Mouse (Mus musculus) urinary bladder, postnatal 25 days (tissue): ENCODE measurements around the gene Il25.

Experiments
- DNase-seq: peaks from one replicate; pipeline ENCODE4 v3.0.0; 2022; ENCODE audit warnings: low spot score

The Il25 gene

DNA sequence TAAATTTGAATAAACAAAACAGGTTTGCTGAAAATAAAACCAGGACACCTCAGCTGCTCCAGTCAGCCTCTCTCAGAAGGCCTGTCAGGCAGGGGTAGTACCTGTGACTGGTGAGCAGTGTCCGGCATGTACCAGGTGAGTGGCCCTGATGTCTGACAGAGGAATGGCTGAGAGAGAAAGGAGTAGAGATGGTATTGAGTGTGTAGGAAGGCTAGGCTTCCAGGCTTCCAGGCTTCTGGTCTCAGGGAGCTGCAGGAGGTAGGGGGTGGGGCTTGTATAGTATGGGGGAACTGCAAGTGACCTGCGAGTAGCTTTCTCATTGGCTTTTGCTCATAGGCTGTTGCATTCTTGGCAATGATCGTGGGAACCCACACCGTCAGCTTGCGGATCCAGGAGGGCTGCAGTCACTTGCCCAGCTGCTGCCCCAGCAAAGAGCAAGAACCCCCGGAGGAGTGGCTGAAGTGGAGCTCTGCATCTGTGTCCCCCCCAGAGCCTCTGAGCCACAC, at the start of gene Il25:
Gene Il25, plus strand, starts transcription at position 51 of the 506 bp plus-strand sequence.
- no peak for DNase-seq

DNA sequence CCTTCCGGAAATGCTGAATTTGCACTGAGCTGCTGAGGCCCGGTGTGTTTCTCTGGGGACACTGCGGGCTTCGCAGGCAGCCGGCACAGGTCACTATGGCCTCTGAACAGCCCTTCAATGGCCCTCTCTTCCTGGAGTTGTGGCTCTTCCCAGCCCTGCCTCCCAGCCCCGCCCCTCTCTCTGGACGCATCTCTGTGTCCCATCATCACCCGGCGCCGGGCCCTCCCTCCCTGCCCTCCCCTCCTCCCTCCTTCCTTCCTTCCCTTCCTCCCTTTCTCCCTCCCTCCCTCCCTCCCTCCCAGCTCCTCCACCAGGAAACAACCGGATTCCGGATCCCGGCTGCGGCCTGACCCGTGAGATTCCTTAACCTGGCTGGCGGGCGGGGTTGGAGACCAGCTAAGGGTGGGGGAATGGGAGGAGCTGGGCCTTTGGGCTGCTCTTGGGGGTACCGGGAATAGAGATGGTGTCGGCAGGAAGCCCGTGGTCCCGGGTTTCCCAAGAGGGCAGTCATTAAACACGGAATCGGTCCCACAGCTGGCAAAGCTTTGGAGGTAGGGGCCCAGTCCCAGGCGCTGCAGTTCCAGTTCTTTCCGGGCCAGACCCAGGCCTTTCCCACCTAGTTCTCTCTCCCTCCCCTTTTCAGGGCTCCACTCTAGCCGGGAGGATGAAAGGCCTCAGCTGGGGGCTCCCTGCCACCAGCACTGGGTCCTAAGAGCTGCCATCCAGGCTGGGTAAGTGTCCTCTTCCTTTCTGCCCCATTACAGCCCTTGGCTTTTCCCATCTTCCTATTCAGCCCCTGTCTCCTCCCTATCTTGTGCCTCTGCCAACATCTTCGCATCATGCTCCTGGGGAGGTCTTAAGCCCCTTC, 49.1 kb upstream of the Il25 start, which contains the start of the genes Bcl2l2 and Gm20521:
Gene Bcl2l2, plus strand, starts transcription at position 224 of the 868 bp plus-strand sequence.
Gene Gm20521, plus strand, starts transcription at position 288 of the 868 bp plus-strand sequence.
- peak; percentile 73 for DNase-seq

DNA sequence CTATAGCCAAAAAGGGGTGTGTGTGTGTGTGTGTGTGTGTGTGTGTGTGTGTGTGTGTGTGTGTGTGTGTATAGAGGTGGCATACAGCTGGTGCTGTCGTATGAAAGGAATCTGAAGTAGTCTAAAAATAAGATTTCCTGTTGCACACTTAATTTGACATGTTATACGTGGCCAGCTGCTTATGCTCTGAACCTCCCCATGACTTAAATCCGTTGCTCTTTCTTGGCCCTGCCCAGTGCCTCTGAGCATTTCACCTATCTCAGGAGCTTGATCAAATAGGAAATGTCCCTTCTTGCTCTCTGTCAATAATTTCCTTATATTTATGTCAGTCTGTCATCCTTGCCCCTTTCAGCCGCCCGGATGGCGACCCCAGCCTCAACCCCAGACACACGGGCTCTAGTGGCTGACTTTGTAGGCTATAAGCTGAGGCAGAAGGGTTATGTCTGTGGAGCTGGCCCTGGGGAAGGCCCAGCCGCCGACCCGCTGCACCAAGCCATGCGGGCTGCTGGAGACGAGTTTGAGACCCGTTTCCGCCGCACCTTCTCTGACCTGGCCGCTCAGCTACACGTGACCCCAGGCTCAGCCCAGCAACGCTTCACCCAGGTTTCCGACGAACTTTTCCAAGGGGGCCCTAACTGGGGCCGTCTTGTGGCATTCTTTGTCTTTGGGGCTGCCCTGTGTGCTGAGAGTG, 48.3 kb upstream of the Il25 start:
- no peak for DNase-seq

DNA sequence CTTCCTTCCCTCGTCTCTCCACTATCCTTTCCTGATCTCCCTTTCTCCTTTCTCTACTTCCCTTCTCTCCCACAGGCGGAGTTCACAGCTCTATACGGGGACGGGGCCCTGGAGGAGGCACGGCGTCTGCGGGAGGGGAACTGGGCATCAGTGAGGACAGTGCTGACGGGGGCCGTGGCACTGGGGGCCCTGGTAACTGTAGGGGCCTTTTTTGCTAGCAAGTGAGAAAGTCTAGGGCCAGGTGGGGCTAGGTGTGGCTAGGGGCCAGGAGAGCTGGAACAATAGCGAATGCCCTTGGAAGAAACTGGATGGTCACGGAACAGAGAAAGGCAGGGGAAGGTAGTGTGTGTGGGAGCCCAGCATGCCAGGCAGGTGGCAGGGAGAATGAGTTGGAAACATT, 47.2 kb upstream of the Il25 start:
- DNase-seq, result no peak

DNA sequence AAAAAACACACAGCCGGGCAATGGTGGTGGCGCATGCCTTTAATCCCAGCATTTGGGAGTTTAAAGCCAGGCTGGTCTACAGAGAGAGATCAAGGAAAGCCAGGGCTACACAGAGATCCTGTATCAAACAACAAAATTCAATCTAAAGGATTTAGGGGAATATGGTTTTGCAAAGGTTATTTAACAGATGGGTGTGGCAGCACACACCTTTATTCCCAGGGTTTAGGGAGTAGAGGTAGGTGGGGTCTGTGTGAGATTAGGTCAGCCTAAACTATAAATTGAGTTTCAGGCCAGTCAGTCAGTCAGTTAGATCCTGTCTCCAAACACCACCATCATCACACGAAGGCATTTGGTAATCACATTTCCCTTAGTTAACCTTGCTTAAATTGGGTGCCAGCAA, 40.3 kb upstream of the Il25 start, which contains the start of gene Pabpn1:
Gene Pabpn1, plus strand, starts transcription at position 301 of the 400 bp plus-strand sequence.
- DNase-seq, result no peak

DNA sequence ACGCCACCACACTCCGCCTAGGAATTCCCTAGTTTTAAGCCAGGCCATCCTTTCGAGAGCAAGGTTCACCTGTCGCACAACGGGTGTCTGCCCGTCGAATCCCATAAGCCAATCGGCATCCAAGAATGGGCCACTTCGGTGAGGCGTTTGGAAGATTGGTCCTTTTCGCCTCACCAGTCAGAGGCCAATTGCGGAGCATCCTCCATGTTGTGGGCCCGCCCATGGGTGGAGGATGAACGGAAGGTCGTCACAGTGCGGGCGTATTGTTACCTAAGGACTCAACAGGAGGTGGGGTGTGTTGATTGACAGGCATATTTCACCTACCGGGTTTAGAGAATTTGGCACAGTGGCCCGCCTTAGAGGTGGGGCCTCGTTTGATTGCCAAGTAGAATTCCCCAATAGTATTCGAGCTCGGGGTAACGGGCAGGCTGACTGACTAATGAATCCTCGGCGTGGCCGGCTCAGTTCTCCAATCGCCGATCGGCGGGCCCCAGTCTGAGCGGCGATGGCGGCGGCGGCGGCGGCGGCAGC, 38.8 kb upstream of the Il25 start:
- DNase-seq, result peak; percentile 91

DNA sequence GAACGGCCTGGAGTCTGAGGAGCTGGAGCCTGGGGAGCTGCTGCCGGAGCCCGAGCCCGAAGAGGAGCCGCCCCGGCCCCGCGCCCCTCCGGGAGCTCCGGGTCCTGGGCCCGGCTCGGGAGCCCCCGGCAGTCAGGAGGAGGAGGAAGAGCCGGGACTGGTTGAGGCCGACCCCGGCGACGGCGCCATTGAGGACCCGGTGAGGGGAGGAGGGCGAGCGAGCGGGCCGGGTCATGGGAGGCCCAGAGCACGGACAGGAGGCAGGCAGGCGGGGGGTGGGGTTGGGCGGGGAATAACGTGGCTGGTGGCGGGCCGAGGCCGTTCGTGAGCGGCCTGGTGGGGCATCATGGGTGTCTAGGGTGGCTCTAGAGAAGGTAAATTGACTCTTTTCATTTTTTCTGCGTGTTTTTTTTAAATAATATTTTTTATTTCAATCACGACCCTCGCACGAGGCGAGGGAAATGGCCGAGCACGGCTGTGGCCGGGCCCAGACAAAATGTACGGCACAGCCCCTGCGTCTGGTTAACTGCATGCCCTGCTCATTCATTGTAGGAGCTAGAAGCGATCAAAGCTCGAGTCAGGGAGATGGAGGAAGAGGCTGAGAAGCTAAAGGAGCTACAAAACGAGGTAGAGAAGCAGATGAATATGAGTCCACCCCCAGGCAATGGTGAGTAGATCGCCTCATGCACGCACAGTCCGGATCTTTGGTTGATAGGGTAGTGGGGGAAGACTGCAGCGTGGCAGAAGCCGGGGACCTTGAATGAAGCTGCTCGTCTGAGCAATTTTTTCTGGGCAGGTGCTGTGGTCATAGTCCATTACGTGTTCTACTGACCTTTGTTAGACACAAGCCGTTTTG, 38.0 kb upstream of the Il25 start:
- DNase-seq, result peak; percentile 63

DNA sequence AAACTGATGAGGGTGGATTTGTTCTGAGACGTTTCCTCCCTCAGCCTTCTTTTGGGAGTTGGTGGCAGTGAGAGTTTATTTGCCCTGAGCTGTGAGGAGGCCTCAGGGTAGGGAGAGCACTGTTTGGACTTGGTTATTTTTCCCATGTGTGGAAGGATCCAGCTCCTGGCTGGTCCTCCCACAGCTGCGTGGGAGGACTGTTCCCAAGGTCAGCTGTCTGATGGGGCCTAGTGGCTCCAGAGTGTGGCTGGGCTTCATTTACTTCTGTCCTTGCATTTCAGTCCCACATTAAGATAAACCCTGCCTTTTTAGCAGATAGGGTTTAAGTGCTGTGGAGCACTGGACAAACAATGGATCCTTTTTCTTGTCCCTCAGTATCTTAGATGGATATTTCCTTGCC, 35.0 kb upstream of the Il25 start:
- no peak for DNase-seq

DNA sequence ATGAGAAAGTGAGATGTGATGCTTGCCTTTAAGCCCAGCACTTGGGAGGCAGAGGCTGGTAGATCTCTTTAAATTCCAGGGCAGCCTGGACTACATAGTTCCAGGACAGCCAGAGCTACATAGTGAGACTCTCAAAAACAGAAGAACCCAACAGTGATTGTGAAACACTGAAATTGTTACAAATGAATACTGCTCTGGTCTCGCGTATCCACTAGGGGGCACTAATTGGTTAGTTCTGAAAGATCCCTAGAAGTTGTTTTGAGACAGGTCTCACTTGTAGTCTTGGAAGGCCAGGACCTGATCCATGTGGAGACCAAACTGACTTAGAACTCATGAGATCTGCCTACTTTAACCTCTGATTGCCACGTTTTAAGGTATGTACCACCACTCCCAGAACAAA, 32.1 kb upstream of the Il25 start:
- DNase-seq, result peak; percentile 51

DNA sequence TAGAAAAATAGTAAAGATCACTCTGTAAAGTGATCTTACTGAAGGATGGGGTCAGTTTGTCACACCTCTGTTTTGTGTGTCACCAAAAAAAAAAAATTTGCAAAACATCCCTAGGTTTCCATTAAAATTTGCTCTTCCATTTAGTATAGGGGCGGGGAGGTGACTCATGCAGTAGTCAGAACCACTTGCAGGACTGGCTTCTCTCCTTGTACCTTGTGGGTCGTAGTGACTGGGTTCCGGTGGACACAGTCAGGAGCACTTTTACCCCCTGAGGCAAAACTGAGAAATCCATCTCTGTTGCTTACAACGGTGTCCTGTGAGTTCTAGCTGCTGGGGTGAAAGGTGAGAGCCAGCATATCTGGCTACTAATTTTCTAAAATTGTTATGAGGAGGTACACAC, 28.9 kb upstream of the Il25 start:
- no peak for DNase-seq

DNA sequence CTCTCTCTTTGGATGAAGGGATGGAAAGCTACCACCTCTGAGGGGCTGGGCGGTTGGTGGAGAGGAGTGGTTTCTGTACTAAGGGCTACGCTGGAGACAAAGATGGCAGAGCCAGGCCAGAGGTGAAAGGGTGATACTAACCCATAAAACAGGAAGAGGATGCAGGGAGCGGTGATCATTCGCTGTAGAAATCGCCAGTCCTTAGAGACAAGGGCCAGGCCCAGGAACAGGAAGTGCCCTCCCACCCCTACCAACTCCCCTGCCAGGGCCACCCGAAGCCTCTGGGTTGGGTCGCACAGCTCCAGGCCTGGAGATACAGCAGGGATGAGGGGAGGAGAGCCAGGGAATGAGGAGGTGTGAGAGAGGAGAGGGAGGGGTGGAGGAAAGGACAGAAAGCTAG, 23.8 kb upstream of the Il25 start:
- no peak for DNase-seq

DNA sequence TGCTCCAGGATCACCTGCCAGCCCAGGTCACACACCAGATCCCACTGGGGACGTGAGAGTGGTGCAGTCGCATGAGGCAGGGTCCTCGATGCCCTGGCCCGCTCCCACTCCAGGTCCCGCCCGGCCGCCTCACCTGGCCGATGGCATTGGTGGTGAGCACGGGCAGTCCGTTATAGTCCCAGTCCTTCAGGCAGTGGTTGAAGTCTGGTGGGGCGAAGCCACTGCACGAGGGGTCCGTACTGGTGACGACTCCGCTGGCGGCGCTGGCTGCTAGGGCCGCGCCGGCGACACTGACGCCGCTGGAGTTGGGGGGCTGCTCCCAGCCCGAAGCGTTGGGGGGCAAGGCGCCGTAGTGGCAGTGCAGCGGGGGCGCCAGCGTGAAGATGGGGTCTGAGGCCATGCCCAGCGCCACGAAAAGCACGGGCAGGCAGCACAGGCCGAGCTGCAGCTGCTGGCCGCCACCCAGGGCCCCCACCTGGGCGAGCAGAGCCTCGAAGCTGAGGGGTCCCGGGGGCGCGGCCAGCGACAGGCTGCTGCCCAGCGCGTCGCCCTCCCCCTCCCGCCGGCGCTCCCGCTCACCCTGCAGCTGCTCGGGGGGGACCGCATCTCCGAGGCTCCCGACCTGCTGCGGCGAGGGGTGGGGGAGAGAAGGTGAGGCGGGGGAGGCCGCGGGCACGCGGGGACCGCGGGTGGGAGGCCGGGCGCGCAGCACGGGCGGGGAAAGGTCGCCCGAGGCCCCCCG, 20.2 kb upstream of the Il25 start:
- DNase-seq, result no peak

DNA sequence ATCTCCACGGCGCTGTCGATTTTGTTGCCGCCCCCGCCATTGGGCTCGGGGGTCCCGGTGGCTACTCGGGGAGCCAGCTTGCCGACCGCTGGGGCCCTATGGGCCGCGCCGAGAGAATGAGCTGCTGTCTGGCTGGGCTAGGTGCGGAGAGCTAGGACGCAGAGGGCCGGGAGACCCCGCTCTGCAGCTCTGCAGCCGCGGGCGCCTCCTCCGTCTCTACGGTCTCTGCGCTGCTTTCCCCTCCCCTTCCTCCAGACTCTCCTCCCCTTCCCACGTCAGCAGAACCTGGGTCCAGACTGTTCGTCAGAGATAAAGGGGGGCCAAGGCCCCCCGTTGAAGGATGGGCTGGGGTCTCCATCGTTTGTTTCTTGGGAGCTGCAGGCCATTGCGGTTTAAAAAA, 19.6 kb upstream of the Il25 start, which contains the start of gene Slc22a17:
Gene Slc22a17, minus strand, starts transcription at position 247 of the 400 bp plus-strand sequence.
- DNase-seq, result peak; percentile 61

DNA sequence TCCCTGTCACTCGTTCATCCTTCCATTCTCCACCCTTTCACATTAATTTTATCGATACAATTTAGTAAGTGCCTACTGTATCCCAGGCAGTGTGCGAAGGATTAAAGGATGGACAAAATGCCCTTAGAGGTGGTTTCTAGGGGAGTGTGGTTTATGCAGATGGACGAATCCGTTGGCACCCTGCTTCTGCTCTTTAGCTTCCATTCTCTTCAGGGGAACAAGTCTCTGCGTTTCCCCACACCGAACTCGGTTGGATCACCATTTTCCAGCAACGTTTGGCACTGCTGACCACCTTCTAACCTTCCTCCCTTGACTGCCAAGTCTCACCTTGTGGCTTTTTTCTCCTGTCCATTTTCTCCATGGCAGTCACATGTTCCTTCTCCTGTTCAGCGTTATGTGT, 19.2 kb upstream of the Il25 start:
- no peak for DNase-seq

DNA sequence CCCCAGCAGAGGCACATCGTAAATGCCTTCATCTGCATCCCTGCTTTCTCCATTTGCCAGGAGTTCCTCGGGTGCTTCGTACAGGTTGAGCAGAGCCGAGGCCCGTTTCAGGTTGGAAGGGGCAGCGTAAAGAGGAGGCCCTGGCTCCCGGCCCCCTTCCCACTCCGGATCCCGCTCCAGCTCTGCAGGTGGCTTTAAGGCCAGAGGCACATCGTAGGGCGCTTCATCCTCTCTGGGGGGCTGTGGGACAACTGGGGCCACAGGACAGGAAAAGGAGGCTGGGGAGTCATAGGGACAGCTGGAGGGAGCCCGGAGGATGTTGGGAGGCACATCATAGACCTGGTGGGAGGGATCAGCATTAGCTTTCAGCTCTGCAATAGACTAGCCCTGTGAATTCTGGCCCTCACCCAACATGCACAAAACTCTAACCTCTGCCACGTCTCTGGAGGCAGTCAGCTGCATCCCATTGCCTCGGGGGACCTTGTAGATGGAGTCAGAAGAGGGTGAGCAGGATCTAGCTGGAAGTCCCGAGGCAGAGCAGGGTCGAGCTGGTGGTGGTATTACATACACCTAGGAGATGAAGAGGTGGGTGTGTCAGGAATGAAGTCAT, 12.3 kb upstream of the Il25 start:
- DNase-seq, result no peak

DNA sequence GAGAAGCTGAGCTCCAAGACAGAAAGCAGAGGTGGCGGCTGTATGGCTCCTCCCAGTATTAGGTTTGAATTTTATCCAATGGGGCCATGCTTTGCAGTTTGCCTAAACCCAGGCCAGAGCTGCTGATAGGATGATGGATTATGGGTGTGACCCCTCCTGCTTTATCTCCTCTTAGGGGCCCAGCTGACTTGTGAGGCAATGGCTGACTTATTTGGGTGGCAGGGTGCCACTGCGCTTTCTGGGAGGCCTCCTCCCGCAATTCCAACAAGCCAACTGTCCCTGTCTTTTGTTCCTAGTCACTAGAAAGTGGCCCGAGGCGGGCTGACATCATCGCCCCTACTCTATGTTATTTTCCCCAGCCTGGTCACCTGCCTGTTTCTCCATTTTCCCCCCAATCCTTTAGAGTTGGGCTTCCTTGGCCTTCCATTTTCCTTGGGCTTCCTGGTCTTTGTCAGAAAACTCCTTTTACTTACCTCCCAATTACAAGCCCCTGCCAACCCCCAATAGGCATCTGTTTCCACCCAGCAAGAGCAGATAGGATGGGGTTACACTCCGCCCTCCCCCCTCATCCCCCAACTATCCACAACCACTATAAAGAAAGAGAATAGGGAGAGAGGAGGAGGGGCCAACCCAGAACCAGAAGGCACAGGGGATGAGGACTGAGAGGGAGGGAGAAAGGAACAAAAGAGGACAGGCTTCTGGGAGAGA, 7.7 kb upstream of the Il25 start:
- DNase-seq, result peak; percentile 66

DNA sequence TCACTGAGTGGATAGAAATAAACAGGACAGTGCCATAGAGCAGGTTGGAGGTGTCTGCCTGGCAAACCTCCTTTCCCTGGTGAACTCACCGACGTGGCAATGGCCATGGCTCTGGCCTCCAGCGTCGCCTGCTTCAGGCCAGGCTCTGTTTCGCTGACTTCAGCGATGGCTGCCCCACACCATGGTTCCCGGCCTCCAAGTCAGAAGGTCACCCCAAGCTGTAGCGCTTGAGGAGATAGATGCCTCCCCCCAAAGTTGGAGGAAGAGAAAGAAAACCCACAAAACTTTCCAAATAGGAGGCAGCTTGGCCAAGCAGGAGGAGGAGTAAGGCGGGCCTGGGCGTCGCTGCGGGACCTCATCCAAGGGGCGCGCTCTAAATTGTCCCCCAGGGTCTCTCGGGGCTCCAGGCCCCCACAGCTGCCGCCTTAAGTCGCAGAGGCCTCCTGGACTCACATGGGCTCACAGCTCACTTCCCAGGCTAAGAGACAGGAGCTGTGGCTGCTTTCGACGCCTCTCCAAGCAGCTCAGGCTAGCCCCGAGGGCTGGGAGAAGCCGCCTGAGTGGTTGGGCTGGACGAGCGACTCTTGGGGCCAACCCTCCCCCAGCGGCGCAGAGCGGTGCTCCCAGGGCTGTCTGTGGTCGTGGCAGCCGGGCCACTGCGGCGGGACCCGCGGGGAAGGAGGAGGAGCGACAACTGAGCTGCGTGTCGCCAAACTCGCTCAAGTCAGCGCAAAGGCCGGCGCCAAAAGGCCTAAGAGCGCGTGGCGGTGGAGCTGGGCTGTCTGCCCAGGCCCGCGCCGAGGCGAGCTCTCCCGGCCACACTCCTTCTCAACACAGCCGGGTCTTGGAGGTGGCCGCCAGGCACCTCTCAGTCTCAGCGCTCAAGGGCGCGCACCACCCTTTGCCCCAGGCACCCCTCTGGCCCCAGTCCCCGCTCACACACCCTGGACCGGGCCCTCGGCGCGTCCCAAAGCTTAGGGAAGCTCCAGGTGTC, 6.8 kb upstream of the Il25 start, which contains the start of gene Efs:
Gene Efs, minus strand, starts transcription at position 778 of the 994 bp plus-strand sequence.
- peak; percentile 60 for DNase-seq

DNA sequence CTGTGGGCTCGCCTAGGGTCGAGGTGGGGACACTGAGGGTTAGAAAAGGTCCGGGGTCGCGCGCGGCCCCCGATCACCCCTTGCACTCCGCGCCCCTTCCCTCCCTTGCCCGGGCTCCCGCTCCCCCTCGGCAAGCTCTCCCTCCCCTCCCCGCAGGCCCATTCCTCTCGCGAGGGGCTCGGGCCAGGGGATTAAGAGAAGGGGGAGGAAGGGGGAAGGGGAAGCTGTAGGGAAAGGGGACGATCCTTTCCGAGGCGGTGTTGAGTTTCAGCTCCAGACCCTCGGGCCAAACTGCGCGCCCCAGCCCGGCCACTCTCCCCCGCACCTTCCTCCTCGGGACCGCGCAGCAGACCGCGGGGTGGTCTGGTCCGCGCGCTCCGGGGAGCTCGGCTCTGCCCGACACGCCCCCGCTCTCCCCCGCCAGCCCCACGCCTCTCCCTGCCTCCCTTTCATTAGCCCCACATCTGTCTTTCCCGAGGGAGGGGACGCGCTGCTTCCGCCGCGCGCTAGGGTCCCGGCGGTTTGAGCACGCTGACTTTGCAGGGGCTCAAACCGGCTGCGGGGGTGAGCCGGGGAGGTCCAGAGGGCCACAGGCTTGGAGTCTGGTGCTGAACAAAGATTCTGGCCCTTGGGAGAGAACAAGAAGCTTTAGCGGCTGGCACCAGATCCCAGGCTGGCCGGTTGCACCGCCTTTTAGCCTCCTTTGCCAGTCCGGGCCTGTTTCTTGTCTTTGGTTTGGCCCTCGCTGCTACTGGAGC, 5.9 kb upstream of the Il25 start:
- peak; percentile 65 for DNase-seq
